Mouse (Mus musculus) hindlimb bud, embryonic 11.5 days (tissue): ENCODE data around the gene Tab1.

Experiments used
- DNase-seq: peaks from one replicate; pipeline ENCODE4 v3.0.0-alpha.2; 2012; ENCODE audit warnings: low read depth, low spot score; ENCODE audit errors: extremely low spot score

Tab1 gene

DNA sequence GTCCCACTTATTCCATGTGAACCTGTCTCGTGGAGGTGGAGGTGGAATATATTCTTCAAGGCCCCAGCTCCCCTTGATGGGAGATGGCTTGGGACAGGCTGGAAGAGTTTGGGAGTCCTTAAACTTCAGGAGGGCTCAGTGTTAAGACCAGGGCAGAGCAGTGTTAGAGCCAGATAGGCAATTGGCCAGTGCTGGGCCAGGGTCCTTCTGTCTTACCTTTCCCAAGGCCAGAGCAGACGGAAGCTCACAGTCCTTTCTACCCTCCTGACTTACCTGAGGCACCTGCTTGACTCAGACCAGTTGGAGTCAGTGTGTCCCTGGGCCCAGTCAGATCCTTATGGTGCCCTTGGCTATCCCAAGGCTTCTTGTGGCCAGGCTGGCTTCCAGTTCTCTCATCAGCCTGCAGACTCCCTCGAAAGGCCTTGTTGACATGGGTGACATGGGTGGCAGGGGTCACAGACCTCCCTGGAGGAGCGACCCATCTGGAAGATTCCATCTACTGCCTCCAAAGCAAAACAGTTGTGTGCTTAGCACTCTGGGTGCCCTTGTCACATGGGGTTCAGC, 29.6 kb downstream of the Tab1 start:
- DNase-seq = no peak

DNA sequence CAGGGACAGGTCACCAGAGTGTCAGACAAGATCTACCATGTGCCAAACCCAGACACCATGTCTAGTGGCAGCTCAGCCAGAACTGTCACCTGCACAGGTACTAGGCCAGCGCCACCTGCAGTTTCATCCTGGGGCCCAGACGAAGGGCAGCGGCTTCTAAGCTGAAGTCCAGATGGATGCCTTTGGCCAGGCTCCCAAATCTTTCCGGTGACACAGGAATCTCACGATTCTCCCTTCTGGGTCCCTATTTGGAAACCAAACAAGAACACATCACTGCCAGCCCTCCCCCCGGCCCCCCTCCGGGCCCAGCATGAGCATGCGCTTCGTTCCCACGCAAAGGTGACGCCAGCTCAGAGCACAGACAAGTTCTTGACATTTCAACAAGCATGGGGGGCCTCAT, 30.3 kb downstream of the Tab1 start:
- DNase-seq = no peak

GRCm38 (mm10) chr15:80163716-80164115, 30.8 kb downstream of the Tab1 start:
- DNase-seq = no peak

DNA sequence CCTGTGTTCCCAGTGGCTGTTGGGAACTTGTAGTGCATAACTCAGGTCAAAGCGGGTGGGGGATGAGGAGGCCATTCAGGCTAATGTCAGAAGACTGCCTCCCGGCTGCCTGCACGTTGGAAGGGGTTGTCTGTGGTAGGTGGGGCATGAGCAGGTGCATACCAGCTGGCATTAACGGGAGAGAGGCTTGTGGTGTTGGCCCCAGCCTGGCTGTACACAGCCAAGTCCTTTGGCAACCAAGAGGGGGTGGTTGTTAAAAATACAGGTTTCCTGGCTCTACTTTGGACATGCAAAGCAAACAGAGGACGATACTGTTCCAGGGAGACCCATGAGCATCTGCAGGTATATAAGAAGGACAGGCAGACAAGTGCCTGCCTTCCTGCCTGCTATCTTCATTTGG, 32.5 kb downstream of the Tab1 start:
- DNase-seq = no peak

GRCm38 (mm10) chr15:80169484-80169883, 36.6 kb downstream of the Tab1 start:
- no peak for DNase-seq

DNA sequence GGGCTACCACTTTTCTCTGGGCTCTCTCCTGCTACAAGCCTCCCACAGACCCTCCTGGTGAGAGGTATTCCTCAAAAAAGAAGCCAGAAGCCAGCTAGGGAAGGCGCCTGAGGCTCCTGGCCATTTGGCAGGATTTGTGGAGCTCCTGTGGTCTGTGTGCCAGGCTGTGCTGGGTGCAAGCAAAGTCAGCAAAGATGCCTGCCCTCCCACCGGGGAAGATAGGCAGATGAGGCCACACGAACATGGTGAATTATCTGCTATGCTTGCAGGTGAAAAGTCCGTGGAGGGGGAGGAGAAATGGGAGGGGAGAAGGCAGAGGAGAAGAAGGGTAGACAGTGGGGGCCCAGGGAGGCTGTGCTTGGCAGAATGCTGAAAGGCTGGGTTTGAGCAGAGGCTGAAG, 37.4 kb downstream of the Tab1 start:
- no peak for DNase-seq

GRCm38 (mm10) chr15:80171286-80171685, 38.4 kb downstream of the Tab1 start:
- no peak for DNase-seq

- DNase-seq = no peak
These were observed 38.9 kb downstream of the Tab1 start for GRCm38 (mm10) chr15:80171791-80172190.

- DNase-seq = no peak
These were observed 40.3 kb downstream of the Tab1 start, which contains the start of gene Mgat3 for GRCm38 (mm10) chr15:80173001-80173771. TSS of gene Mgat3 (plus strand) at chr15:80173721.

GRCm38 (mm10) chr15:80173781-80174597, 41.1 kb downstream of the Tab1 start:
- DNase-seq = no peak

DNA sequence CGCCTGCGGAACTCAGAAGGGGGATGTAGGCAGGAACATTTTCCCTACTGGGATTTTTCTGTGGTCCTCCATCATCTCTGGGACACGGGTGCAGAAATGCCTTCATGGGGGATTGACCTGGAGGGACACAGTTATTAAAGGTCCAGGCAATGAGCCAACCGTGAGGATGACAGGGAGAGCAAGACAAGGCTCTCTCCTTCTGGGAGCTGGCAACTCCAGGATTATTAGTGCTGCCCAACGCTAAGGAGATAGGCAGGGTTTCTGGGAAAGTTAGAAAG, 41.6 kb downstream of the Tab1 start:
- no peak for DNase-seq

DNA sequence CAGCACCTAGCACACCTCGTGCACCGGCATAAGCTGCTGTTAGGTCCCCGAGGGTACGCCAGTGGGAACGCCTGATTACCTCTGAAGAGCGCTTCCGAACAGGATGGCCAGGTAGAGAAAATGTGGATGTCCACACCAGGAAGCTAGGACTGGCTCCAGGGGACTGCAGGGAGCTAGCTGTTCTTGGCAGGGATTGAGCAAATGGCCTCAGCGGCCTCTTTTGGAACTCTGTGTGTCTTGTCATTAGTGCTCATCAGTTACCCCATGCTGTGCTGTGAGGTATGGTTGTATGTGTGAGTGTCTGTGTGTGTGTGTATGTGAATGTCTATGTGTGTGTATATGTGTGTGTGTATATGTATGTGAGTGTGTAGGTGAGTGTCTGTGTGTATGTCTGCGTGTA, 42.4 kb downstream of the Tab1 start:
- no peak for DNase-seq

GRCm38 (mm10) chr15:80175756-80176155, 42.8 kb downstream of the Tab1 start:
- DNase-seq = no peak

GRCm38 (mm10) chr15:80181561-80181960, 48.6 kb downstream of the Tab1 start:
- no peak for DNase-seq

GRCm38 (mm10) chr15:80182072-80182700, 49.3 kb downstream of the Tab1 start:
- no peak for DNase-seq

- DNase-seq = no peak
These were observed 56.0 kb downstream of the Tab1 start for GRCm38 (mm10) chr15:80188927-80189326.

DNA sequence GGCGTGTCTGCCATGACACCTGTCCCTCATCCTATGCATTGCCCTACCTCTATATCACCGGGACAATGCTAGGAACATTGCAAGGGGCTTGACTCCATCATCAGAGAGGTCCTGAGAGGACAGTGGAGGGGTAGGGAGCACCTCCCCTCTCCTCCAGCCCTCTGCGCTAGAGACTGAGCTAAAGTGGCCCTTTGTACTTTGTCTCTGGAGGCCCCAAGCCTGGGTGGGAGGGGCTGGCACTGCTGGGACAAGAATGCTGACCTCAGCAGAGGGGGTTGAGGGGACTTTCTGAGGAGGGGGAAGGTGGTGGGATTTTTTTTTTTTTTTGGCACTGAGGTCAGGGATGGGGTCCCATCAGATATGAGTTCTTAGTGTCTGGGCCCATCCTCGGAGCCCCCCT, 57.1 kb downstream of the Tab1 start:
- DNase-seq = no peak

DNA sequence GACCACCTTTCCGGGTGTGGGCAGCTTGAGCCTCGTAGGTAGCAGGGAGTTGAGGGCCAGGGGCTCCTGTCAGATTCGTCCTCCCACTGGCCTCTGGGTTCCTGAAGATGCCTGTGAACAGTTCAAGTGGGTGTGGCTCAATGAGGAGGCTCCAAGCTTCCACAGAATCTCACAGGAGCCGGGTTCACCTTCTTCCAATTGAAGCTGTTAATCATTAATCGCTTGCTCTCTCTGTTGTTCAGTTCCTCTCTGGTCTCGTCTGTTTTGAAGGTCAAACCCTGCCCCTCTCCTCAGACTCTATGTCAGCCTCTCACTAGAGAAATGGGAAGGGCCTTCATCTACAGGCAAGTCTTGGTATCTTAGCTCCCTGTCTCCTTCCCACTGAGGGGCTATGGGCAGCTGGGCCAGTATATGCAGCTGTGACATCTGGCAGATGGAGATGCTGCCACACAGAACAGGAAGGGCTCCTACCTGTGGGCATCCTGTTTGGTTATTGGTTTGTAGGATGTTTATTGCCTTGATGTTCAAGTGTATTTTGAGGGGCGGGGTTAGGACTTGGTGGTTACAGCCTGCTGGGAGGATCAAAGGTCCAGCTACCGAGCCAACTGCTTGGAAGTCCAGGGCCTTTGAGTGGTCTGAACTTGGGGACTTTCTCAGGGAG, 58.8 kb downstream of the Tab1 start:
- DNase-seq = no peak

DNA sequence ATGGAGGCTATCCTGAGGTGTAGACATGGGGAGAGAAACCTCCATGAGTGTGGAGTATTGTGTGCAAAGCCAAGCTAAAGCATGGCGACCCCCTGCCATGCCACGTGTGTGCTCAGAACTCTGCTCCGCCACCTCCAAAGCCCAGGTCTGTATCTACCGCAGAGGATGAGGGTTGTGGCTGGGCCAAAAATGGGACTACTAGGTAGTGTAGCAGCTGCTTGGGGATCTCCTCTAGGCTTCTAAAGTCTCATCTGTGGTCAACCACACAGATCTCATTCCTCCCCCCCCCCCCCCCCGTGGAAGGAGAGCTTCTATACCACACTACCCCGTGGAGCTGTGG, 59.3 kb downstream of the Tab1 start:
- no peak for DNase-seq

GRCm38 (mm10) chr15:80192847-80193246, 59.9 kb downstream of the Tab1 start:
- DNase-seq = no peak

GRCm38 (mm10) chr15:80199556-80199955, 66.6 kb downstream of the Tab1 start:
- DNase-seq = no peak
